Mouse (Mus musculus) midbrain, embryonic 14.5 days (tissue): ENCODE measurements around the gene Ciz1. TPM values are rescaled to one million over a fixed set of nuclear protein-coding genes. Genes with fewer than 3 reads are reported as not detected.

Experiments used
- ATAC-seq: fragments of 200-750 bp; cut with Nextera tagmentation; 2 replicates; pipeline ENCODE4 v1.8.0; 2017; ENCODE audit warnings: moderate number of reproducible peaks, moderate library complexity; ENCODE audit not compliant: low FRiP score, low TSS enrichment
- DNase-seq: peaks from one replicate; pipeline ENCODE4 v3.0.0-alpha.2; 2015
- H3K27ac ChIP-seq: fragments of 300-500 bp; sonication (generic); replicated peaks from 2 replicates; pipeline ENCODE4 v1.5.1; 2014; ENCODE audit warnings: mild to moderate bottlenecking, low read depth, low read length, moderate library complexity
- H3K27me3 ChIP-seq: fragments of 300-500 bp; sonication (generic); 2 replicates; pipeline ENCODE4 v1.6.1; 2014; ENCODE audit warnings: low read length, control low read depth, mixed read lengths; ENCODE audit not compliant: control insufficient read depth, insufficient read depth
- H3K36me3 ChIP-seq: fragments of 300-500 bp; sonication (generic); 2 replicates; pipeline ENCODE4 v1.6.1; 2014; ENCODE audit warnings: low read length, control low read depth; ENCODE audit not compliant: control insufficient read depth, insufficient read depth
- H3K4me1 ChIP-seq: fragments of 300-500 bp; sonication (generic); 2 replicates; pipeline ENCODE4 v1.6.1; 2014; ENCODE audit warnings: mild to moderate bottlenecking, antibody characterized with exemption, low read length, control low read depth; ENCODE audit not compliant: control insufficient read depth, insufficient read depth
- H3K4me2 ChIP-seq: fragments of 300-500 bp; sonication (generic); 2 replicates; pipeline ENCODE4 v1.6.1; 2014; ENCODE audit warnings: mild to moderate bottlenecking, low read length, moderate library complexity
- H3K4me3 ChIP-seq: fragments of 300-500 bp; sonication (generic); replicated peaks from 2 replicates; pipeline ENCODE4 v1.5.1; 2014; ENCODE audit warnings: low read depth, low read length
- H3K9ac ChIP-seq: fragments of 300-500 bp; sonication (generic); replicated peaks from 2 replicates; pipeline ENCODE4 v1.6.1; 2014; ENCODE audit warnings: mild to moderate bottlenecking, low read length, moderate library complexity
- H3K9me3 ChIP-seq: fragments of 300-500 bp; sonication (generic); 2 replicates; pipeline ENCODE4 v1.6.1; 2016; ENCODE audit warnings: low read length, control low read depth, mixed read lengths; ENCODE audit not compliant: control insufficient read depth
- WGBS: fragments of 180-500 bp; shearing (Covaris S2); extraction: QIAGEN DNeasy Blood & Tissue Kit; methylation state at CpG from one replicate; pipeline ENCODE4 v1.1.7; 2014; 5-methylcytosine and 5-hydroxymethylcytosine counted together
- polyA plus RNA-seq: library from polyadenylated mRNA; unstranded; fragments of >200 nt; fragmentation: Nextera tagmentation; extraction: Ambion mirVana; gene quantifications from 2 replicates; pipeline ENCODE4 v1.2.1, GENCODE M21; 2014

The Ciz1 gene
- polyA plus RNA-seq, 1 experiment from 2014 or later = 54.1 TPM

- peak overlapping the region; percentile 39 for H3K4me2 ChIP-seq
Observed at GRCm38 (mm10) chr2:32318709-32319585, 33.2 kb upstream of the Ciz1 start.

GRCm38 (mm10) chr2:32319586-32320580 is 32.2 kb upstream of the Ciz1 start:
- Histone ChIP-seq H3K4me2 (no peak overlapping the region), H3K9me3 (no peaks in the 10 kb centered on the region), H3K4me1 (peaks cover 29% of the 10 kb centered on the region), H3K27ac (no peak overlapping the region), H3K4me3 (no peak overlapping the region), H3K9ac (no peak overlapping the region), H3K27me3 (no peaks in the 10 kb centered on the region), H3K36me3 (peaks cover 16% of the 10 kb centered on the region)
- WGBS = 60% methylated on average over 9 of the region's 9 CpGs
- ATAC-seq (no peak), DNase-seq (no peak)

More at GRCm38 (mm10) chr2:32318709-32319585, 33.2 kb upstream of the Ciz1 start:
- ATAC-seq (no peak), DNase-seq (no peak)
- H3K4me1 ChIP-seq = peaks cover 29% of the 10 kb centered on the region
- H3K27me3 ChIP-seq = no peaks in the 10 kb centered on the region
- WGBS = 81% methylated on average over 14 of the region's 14 CpGs
- no peaks in the 10 kb centered on the region for H3K9me3 ChIP-seq
- H3K4me3 ChIP-seq = no peak overlapping the region
- H3K27ac ChIP-seq = no peak overlapping the region
- H3K36me3 ChIP-seq = peaks cover 22% of the 10 kb centered on the region
- no peak overlapping the region for H3K9ac ChIP-seq

GRCm38 (mm10) chr2:32320721-32321120 is 31.4 kb upstream of the Ciz1 start:
- H3K27ac ChIP-seq = no peak overlapping the region
- H3K4me2 ChIP-seq = no peak overlapping the region
- WGBS = 72% methylated on average over 11 of the region's 11 CpGs
- H3K9me3 ChIP-seq = no peaks in the 10 kb centered on the region
- peaks cover 29% of the 10 kb centered on the region for H3K4me1 ChIP-seq
- no peak overlapping the region for H3K4me3 ChIP-seq
- ATAC-seq (no peak), DNase-seq (no peak)
- H3K9ac ChIP-seq = no peak overlapping the region
- peaks cover 11% of the 10 kb centered on the region for H3K36me3 ChIP-seq
- no peaks in the 10 kb centered on the region for H3K27me3 ChIP-seq

- WGBS = 78% methylated on average over 9 of the region's 9 CpGs
- no peak for ATAC-seq
- Histone ChIP-seq H3K27me3 (no peaks in the 10 kb centered on the region), H3K9me3 (no peaks in the 10 kb centered on the region), H3K4me1 (peaks cover 29% of the 10 kb centered on the region), H3K27ac (peak overlapping the region; percentile 93), H3K9ac (no peak overlapping the region; the same call in 1 of the 2 replicates), H3K4me3 (no peak overlapping the region), H3K36me3 (peaks cover 6% of the 10 kb centered on the region), H3K4me2 (no peak overlapping the region)
- DNase-seq = no peak
Observed at GRCm38 (mm10) chr2:32321591-32322298, 30.4 kb upstream of the Ciz1 start.

- Histone ChIP-seq H3K9ac (peak overlapping the region; percentile 1; the same call in 1 of the 2 replicates), H3K27ac (peak overlapping the region; percentile 93), H3K4me1 (peaks cover 27% of the 10 kb centered on the region), H3K4me2 (peak overlapping the region; percentile 31), H3K9me3 (no peaks in the 10 kb centered on the region), H3K27me3 (no peaks in the 10 kb centered on the region), H3K4me3 (no peak overlapping the region), H3K36me3 (peaks cover 6% of the 10 kb centered on the region)
- peak; percentile 89 for DNase-seq
- ATAC-seq = peak; percentile 79
- 41% methylated on average over 7 of the region's 7 CpGs for WGBS
Observed at GRCm38 (mm10) chr2:32322754-32323741, 29.1 kb upstream of the Ciz1 start.

- H3K4me3 ChIP-seq = no peak overlapping the region
- no peak overlapping the region; the same call in 1 of the 2 replicates for H3K27ac ChIP-seq
- ATAC-seq (no peak), DNase-seq (no peak)
- H3K36me3 ChIP-seq = peaks cover 6% of the 10 kb centered on the region
- no peaks in the 10 kb centered on the region for H3K27me3 ChIP-seq
- H3K4me1 ChIP-seq = peaks cover 22% of the 10 kb centered on the region
- H3K9me3 ChIP-seq = no peaks in the 10 kb centered on the region
- H3K4me2 ChIP-seq = no peak overlapping the region
- H3K9ac ChIP-seq = no peak overlapping the region
- WGBS = 63% methylated on average over 4 of the region's 4 CpGs
Observed at GRCm38 (mm10) chr2:32324322-32324721, 27.8 kb upstream of the Ciz1 start.

GRCm38 (mm10) chr2:32325342-32325741 is 26.8 kb upstream of the Ciz1 start:
- WGBS = 81% methylated on average over 7 of the region's 7 CpGs
- H3K9ac ChIP-seq = no peak overlapping the region
- DNase-seq = no peak
- no peak overlapping the region for H3K4me3 ChIP-seq
- no peak overlapping the region for H3K27ac ChIP-seq
- H3K4me2 ChIP-seq = no peak overlapping the region
- peaks cover under 1% of the 10 kb centered on the region; the same call in 1 of the 2 replicates for H3K36me3 ChIP-seq
- no peak for ATAC-seq
- peaks cover 22% of the 10 kb centered on the region for H3K4me1 ChIP-seq
- no peaks in the 10 kb centered on the region for H3K9me3 ChIP-seq
- no peaks in the 10 kb centered on the region for H3K27me3 ChIP-seq
